Mouse (Mus musculus) liver, adult 2 months (tissue): Measurements from ENCODE around the gene Tnfsf12. TPM values are rescaled to one million over a fixed set of nuclear protein-coding genes. Genes with fewer than 3 reads are reported as not detected.

ENCODE experiments used
- DNase-seq: peaks from one replicate; pipeline ENCODE4 v3.0.0-alpha.2; 2011; ENCODE audit warnings: low read depth, low spot score; ENCODE audit errors: extremely low read depth
- H3K27ac ChIP-seq: fragments of 200-500 bp; replicated peaks from 2 replicates; pipeline ENCODE4 v1.5.1; 2012; ENCODE audit warnings: low read depth, mild to moderate bottlenecking, control low read depth, inconsistent platforms, low read length; ENCODE audit not compliant: insufficient read depth
- H3K27me3 ChIP-seq: fragments of 200-500 bp; 2 replicates; pipeline ENCODE4 v1.6.1; 2012; ENCODE audit warnings: mild to moderate bottlenecking, moderate library complexity, low read length, inconsistent platforms; ENCODE audit not compliant: control insufficient read depth, insufficient read depth
- H3K36me3 ChIP-seq: fragments of 200-500 bp; 2 replicates; pipeline ENCODE4 v1.6.1; 2012; ENCODE audit warnings: low read length, inconsistent platforms; ENCODE audit not compliant: control insufficient read depth, insufficient read depth
- H3K4me1 ChIP-seq: fragments of 200-500 bp; 2 replicates; pipeline ENCODE4 v1.6.1; 2011; ENCODE audit warnings: low read length; ENCODE audit not compliant: control insufficient read depth, insufficient read depth
- H3K4me3 ChIP-seq: fragments of 200-500 bp; 2 replicates; pipeline ENCODE4 v1.5.1; 2011; ENCODE audit warnings: low read depth, mild to moderate bottlenecking, control low read depth, low read length, moderate library complexity; ENCODE audit not compliant: insufficient read depth
- H3K79me2 ChIP-seq: fragments of 200-500 bp; 2 replicates; pipeline ENCODE4 v1.6.1; 2012; ENCODE audit warnings: inconsistent platforms, mild to moderate bottlenecking, low read length, moderate library complexity; ENCODE audit not compliant: control insufficient read depth, insufficient read depth
- H3K9ac ChIP-seq: fragments of 200-500 bp; 2 replicates; pipeline ENCODE4 v1.6.1; 2012; ENCODE audit warnings: low read depth, mild to moderate bottlenecking, control low read depth, inconsistent platforms, low read length
- CTCF ChIP-seq: fragments of 200-500 bp; IDR thresholded peaks from 2 replicates; pipeline ENCODE4 v1.5.1; 2011; ENCODE audit warnings: low read depth, low read length, control low read depth
- POLR2A ChIP-seq: fragments of 200-500 bp; IDR thresholded peaks from 2 replicates; pipeline ENCODE4 v1.6.1; 2011; ENCODE audit warnings: low read length, control low read depth; ENCODE audit not compliant: insufficient read depth; ENCODE audit errors: extremely low read depth
- WGBS: fragments of 180-500 bp; shearing (Covaris S2); methylation state at CpG from one replicate; pipeline ENCODE4 v1.1.7; 2018; 5-methylcytosine and 5-hydroxymethylcytosine counted together
- polyA plus RNA-seq: library from polyadenylated mRNA; depleted of rRNA; stranded (reverse); fragments of >200 nt; gene quantifications from 2 replicates; pipeline ENCODE4 v1.2.3, GENCODE M21; 2012; rRNA removed
- total RNA-seq: library from RNA; depleted of rRNA; stranded (reverse); fragments of >200 nt; gene quantifications from 2 replicates; pipeline ENCODE4 v1.2.3, GENCODE M21; 2014; rRNA removed

The Tnfsf12 gene
- total and polyA plus RNA-seq, 2 experiments = 2.6 to 18.0 TPM

GRCm38 (mm10) chr11:69656065-69656455 is 39.6 kb downstream of the Tnfsf12 start:
- H3K4me3 ChIP-seq = no peak overlapping the region
- WGBS = 77% methylated on average over 5 of the region's 5 CpGs
- no peak for DNase-seq
- no peaks in the 10 kb centered on the region for H3K4me1 ChIP-seq
- TF ChIP-seq POLR2A (no peak), CTCF (no peak)
- H3K9ac ChIP-seq = no peak overlapping the region
- no peaks in the 10 kb centered on the region; the same call in 1 of the 2 replicates for H3K79me2 ChIP-seq
- H3K27ac ChIP-seq = no peak overlapping the region
- peaks cover 14% of the 10 kb centered on the region for H3K36me3 ChIP-seq
- no peaks in the 10 kb centered on the region for H3K27me3 ChIP-seq

GRCm38 (mm10) chr11:69655264-69656064 is 40.2 kb downstream of the Tnfsf12 start, which contains the start of gene Sox15:
TSS of gene Sox15 (plus strand) at chr11:69655314.
- no peaks in the 10 kb centered on the region for H3K27me3 ChIP-seq
- DNase-seq = no peak
- H3K9ac ChIP-seq = no peak within 1 kb of the TSS
- H3K27ac ChIP-seq = no peak within 1 kb of the TSS
- 58% methylated on average over 34 of the region's 34 CpGs for WGBS
- no peak within 1 kb of the TSS for H3K4me3 ChIP-seq
- peaks cover 20% of the 10 kb centered on the region for H3K36me3 ChIP-seq
- no peaks in the 10 kb centered on the region for H3K79me2 ChIP-seq
- no peaks in the 10 kb centered on the region for H3K4me1 ChIP-seq
- TF ChIP-seq CTCF (peak; percentile 71), POLR2A (no peak)

DNA sequence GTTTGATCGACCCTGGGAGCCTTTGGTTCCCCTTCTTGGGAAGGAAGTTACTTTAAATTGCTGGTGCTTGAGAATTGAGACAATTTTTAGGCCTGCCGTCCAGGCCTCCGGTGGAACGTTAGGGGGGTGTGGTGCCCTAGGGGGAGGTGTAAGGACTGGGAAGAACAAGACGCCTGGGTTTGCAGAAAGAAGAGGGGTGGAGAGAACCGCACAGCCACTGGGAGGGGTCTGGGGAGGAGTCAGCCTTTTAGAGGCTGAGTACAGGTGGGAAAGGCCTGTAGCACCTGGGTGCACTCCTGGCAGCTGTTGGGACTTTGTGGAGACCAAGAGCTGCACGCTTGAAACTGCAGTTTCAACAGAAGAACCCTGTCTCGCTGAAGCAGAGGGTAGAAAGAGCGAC is 40.9 kb downstream of the Tnfsf12 start:
- Histone ChIP-seq H3K4me3 (no peak overlapping the region), H3K79me2 (no peaks in the 10 kb centered on the region), H3K27ac (no peak overlapping the region), H3K27me3 (no peaks in the 10 kb centered on the region), H3K4me1 (no peaks in the 10 kb centered on the region), H3K9ac (no peak overlapping the region), H3K36me3 (peaks cover 27% of the 10 kb centered on the region)
- no peak for TF ChIP-seq CTCF
- no peak for TF ChIP-seq POLR2A
- WGBS = 57% methylated on average over 9 of the region's 9 CpGs
- DNase-seq = no peak

DNA sequence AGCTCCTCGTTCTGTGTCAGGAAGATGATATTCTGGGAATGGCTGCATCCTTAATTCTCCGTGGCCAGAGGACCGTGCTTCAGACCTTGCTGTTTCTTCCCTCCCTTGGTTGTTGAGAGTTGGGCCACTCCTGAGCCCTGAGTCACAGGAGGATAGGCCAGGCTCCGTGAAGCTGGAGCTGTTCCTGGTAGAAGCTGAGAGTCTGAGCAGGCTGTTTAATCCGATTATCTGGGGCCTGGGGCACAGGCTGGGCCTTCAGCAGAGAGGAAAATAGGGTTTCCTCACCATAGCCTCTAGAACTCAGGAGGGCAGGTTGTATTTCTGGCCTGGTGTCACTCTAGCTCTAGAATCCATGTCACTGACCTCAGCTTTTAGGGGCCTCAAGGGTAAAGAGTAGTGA is 42.2 kb downstream of the Tnfsf12 start:
- TF ChIP-seq POLR2A = no peak
- no peak for TF ChIP-seq CTCF
- Histone ChIP-seq H3K79me2 (no peaks in the 10 kb centered on the region), H3K4me3 (no peak overlapping the region), H3K27ac (no peak overlapping the region), H3K27me3 (no peaks in the 10 kb centered on the region), H3K4me1 (no peaks in the 10 kb centered on the region), H3K36me3 (peaks cover 35% of the 10 kb centered on the region), H3K9ac (no peak overlapping the region)
- 78% methylated on average over 5 of the region's 5 CpGs for WGBS
- no peak for DNase-seq

GRCm38 (mm10) chr11:69645860-69646259 is 49.8 kb downstream of the Tnfsf12 start:
- H3K27ac ChIP-seq = no peak overlapping the region; the same call in 1 of the 2 replicates

More at GRCm38 (mm10) chr11:69645860-69646259, 49.8 kb downstream of the Tnfsf12 start:
- H3K4me1 ChIP-seq = peaks cover 4% of the 10 kb centered on the region; the same call in 1 of the 2 replicates
- peak; percentile 85 for DNase-seq
- no peaks in the 10 kb centered on the region; the same call in 1 of the 2 replicates for H3K79me2 ChIP-seq
- H3K27me3 ChIP-seq = no peaks in the 10 kb centered on the region
- H3K9ac ChIP-seq = no peak overlapping the region
- no peak for TF ChIP-seq POLR2A
- TF ChIP-seq CTCF = no peak
- 53% methylated on average over 5 of the region's 5 CpGs for WGBS
- no peak overlapping the region for H3K4me3 ChIP-seq
- H3K36me3 ChIP-seq = peaks cover 57% of the 10 kb centered on the region

Other genes starting within 250 kb of the Tnfsf12 start
Only the 30 nearest of the 36 such genes appear.
- under 0.01 and 0.09 TPM in 2 replicates for gene Dnah2, start 146.7 kb downstream of the Tnfsf12 start, total RNA-seq
- gene Dnah2, start 146.7 kb downstream of the Tnfsf12 start, polyA plus RNA-seq = 0.02 TPM in 2 replicates
- under 0.01 TPM in 1 of 2 replicates, not detected in the other for gene Efnb3, start 135.6 kb downstream of the Tnfsf12 start, total RNA-seq
- 0.11 and 0.17 TPM in 2 replicates for gene Efnb3, start 135.6 kb downstream of the Tnfsf12 start, polyA plus RNA-seq
- gene Wrap53, start 115.6 kb downstream of the Tnfsf12 start, total RNA-seq = 5.6 and 6.4 TPM in 2 replicates
- gene Wrap53, start 115.6 kb downstream of the Tnfsf12 start, polyA plus RNA-seq = 10.7 and 11.2 TPM in 2 replicates
- 3.7 and 6.2 TPM in 2 replicates for gene Trp53, start 115.5 kb downstream of the Tnfsf12 start, total RNA-seq
- 23.5 and 35.4 TPM in 2 replicates for gene Trp53, start 115.5 kb downstream of the Tnfsf12 start, polyA plus RNA-seq
- 0.18 and 0.20 TPM in 2 replicates for gene Atp1b2, start 89.9 kb downstream of the Tnfsf12 start, total RNA-seq
- gene Atp1b2, start 89.9 kb downstream of the Tnfsf12 start, polyA plus RNA-seq = 0.40 and 0.46 TPM in 2 replicates
- gene Shbg, start 77.9 kb downstream of the Tnfsf12 start, total RNA-seq = not detected in 2 replicates
- gene Shbg, start 77.9 kb downstream of the Tnfsf12 start, polyA plus RNA-seq = 0.18 TPM in 1 of 2 replicates, not detected in the other
- 12.3 and 19.4 TPM in 2 replicates for gene Sat2, start 73.8 kb downstream of the Tnfsf12 start, total RNA-seq
- 10.8 and 12.8 TPM in 2 replicates for gene Sat2, start 73.8 kb downstream of the Tnfsf12 start, polyA plus RNA-seq
- 18.1 and 19.9 TPM in 2 replicates for gene Fxr2, start 62.9 kb downstream of the Tnfsf12 start, total RNA-seq
- 24.2 and 33.9 TPM in 2 replicates for gene Fxr2, start 62.9 kb downstream of the Tnfsf12 start, polyA plus RNA-seq
- not detected in 2 replicates for gene Sox15, start 40.5 kb downstream of the Tnfsf12 start, total RNA-seq
- 0.21 TPM in 1 of 2 replicates, not detected in the other for gene Sox15, start 40.5 kb downstream of the Tnfsf12 start, polyA plus RNA-seq
- 49.9 and 53.5 TPM in 2 replicates for gene Mpdu1, start 33.2 kb downstream of the Tnfsf12 start, total RNA-seq
- gene Mpdu1, start 33.2 kb downstream of the Tnfsf12 start, polyA plus RNA-seq = 100 and 115 TPM in 2 replicates
- 4.5 and 6.0 TPM in 2 replicates for gene Cd68, start 29.7 kb downstream of the Tnfsf12 start, total RNA-seq
- gene Cd68, start 29.7 kb downstream of the Tnfsf12 start, polyA plus RNA-seq = 6.1 and 14.8 TPM in 2 replicates
- 370 and 386 TPM in 2 replicates for gene Eif4a1, start 23.4 kb downstream of the Tnfsf12 start, total RNA-seq
- gene Eif4a1, start 23.4 kb downstream of the Tnfsf12 start, polyA plus RNA-seq = 184 and 221 TPM in 2 replicates
- 26.2 and 31.9 TPM in 2 replicates for gene Senp3, start 13.8 kb downstream of the Tnfsf12 start, total RNA-seq
- 17.5 and 25.8 TPM in 2 replicates for gene Senp3, start 13.8 kb downstream of the Tnfsf12 start, polyA plus RNA-seq
- gene Tnfsf13, start 10.1 kb downstream of the Tnfsf12 start, total RNA-seq = 1.0 and 1.4 TPM in 2 replicates
- 0.58 and 1.1 TPM in 2 replicates for gene Tnfsf13, start 10.1 kb downstream of the Tnfsf12 start, polyA plus RNA-seq
- 2.5 and 3.4 TPM in 2 replicates for gene Tnfsfm13, start 249 bp upstream of the Tnfsf12 start, total RNA-seq
- 2.6 and 3.6 TPM in 2 replicates for gene Tnfsfm13, start 249 bp upstream of the Tnfsf12 start, polyA plus RNA-seq
- 10.0 and 12.6 TPM in 2 replicates for gene Polr2a, start 62.8 kb upstream of the Tnfsf12 start, total RNA-seq
- 9.9 and 10.6 TPM in 2 replicates for gene Polr2a, start 62.8 kb upstream of the Tnfsf12 start, polyA plus RNA-seq
- gene Slc35g3, start 66.1 kb upstream of the Tnfsf12 start, total RNA-seq = not detected in 2 replicates
- gene Slc35g3, start 66.1 kb upstream of the Tnfsf12 start, polyA plus RNA-seq = not detected in 2 replicates
- gene Zbtb4, start 70.1 kb upstream of the Tnfsf12 start, total RNA-seq = 2.6 and 4.4 TPM in 2 replicates
- gene Zbtb4, start 70.1 kb upstream of the Tnfsf12 start, polyA plus RNA-seq = 8.2 and 9.7 TPM in 2 replicates
- gene Chrnb1, start 100.1 kb upstream of the Tnfsf12 start, total RNA-seq = 0.46 and 0.54 TPM in 2 replicates
- 0.28 and 0.35 TPM in 2 replicates for gene Chrnb1, start 100.1 kb upstream of the Tnfsf12 start, polyA plus RNA-seq
- gene Fgf11, start 106.0 kb upstream of the Tnfsf12 start, total RNA-seq = 0.18 and 0.20 TPM in 2 replicates
- gene Fgf11, start 106.0 kb upstream of the Tnfsf12 start, polyA plus RNA-seq = 0.33 and 0.34 TPM in 2 replicates
- 2.3 and 2.4 TPM in 2 replicates for gene Tmem102, start 109.8 kb upstream of the Tnfsf12 start, total RNA-seq
- gene Tmem102, start 109.8 kb upstream of the Tnfsf12 start, polyA plus RNA-seq = 13.5 and 15.7 TPM in 2 replicates
- not detected in 2 replicates for gene Gm39566, start 119.4 kb upstream of the Tnfsf12 start, total RNA-seq
- not detected in 2 replicates for gene Gm39566, start 119.4 kb upstream of the Tnfsf12 start, polyA plus RNA-seq
- not detected in 2 replicates for gene Spem2, start 122.6 kb upstream of the Tnfsf12 start, total RNA-seq
- gene Spem2, start 122.6 kb upstream of the Tnfsf12 start, polyA plus RNA-seq = not detected in 2 replicates
- not detected in 2 replicates for gene Spem1, start 126.3 kb upstream of the Tnfsf12 start, total RNA-seq
- gene Spem1, start 126.3 kb upstream of the Tnfsf12 start, polyA plus RNA-seq = 0.09 TPM in 1 of 2 replicates, not detected in the other
- 0.18 and 0.34 TPM in 2 replicates for gene Nlgn2, start 141.9 kb upstream of the Tnfsf12 start, total RNA-seq
- 0.93 and 1.9 TPM in 2 replicates for gene Nlgn2, start 141.9 kb upstream of the Tnfsf12 start, polyA plus RNA-seq
- gene Tmem256, start 142.7 kb upstream of the Tnfsf12 start, total RNA-seq = 326 and 353 TPM in 2 replicates
- 284 and 370 TPM in 2 replicates for gene Tmem256, start 142.7 kb upstream of the Tnfsf12 start, polyA plus RNA-seq
- gene Plscr3, start 150.5 kb upstream of the Tnfsf12 start, total RNA-seq = 1.5 and 2.6 TPM in 2 replicates
- gene Plscr3, start 150.5 kb upstream of the Tnfsf12 start, polyA plus RNA-seq = 18.5 and 19.3 TPM in 2 replicates
- gene Tnk1, start 162.9 kb upstream of the Tnfsf12 start, total RNA-seq = 0.07 and 0.18 TPM in 2 replicates
- gene Tnk1, start 162.9 kb upstream of the Tnfsf12 start, polyA plus RNA-seq = 0.17 TPM in 2 replicates
- not detected in 2 replicates for gene Tmem95, start 182.2 kb upstream of the Tnfsf12 start, total RNA-seq
- gene Tmem95, start 182.2 kb upstream of the Tnfsf12 start, polyA plus RNA-seq = not detected in 2 replicates
- gene Kctd11, start 185.6 kb upstream of the Tnfsf12 start, total RNA-seq = 0.65 and 1.0 TPM in 2 replicates
- gene Kctd11, start 185.6 kb upstream of the Tnfsf12 start, polyA plus RNA-seq = 0.68 and 1.6 TPM in 2 replicates